Mouse (Mus musculus) urinary bladder, postnatal 14 days (tissue): ENCODE data around the gene Ncln.

Experiments
- DNase-seq: peaks from one replicate; pipeline ENCODE4 v3.0.0; 2021; ENCODE audit warnings: low spot score

The Ncln gene

GRCm38 (mm10) chr10:81513798-81514197 is 17.6 kb upstream of the Ncln start:
- DNase-seq, result no peak

DNA sequence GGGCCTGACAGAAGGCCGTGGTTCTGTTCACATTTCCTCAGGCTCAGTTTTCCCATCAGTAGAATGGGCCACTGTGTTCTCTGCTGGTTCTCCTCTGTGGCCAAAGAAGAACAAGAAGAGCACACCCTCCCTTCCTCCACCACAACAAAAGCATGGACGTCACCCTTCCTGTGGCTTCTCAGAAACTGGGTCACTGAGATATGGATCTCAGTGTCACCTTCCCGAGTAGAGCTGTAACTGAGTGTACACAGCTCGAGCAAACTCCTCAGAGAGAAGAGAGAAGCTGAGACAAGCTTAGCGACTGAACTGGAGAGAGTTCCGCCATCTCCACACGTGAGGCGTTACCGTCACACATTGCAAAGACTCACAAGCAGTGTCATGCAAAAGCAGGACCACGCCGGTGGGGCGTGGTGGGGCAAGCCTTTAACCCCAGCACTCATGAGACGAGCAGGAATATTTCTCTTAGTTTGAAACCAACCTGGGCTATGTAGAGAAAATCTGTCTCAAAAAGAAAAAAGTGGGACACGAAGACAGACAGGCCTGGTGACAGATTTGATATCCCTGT is 14.1 kb upstream of the Ncln start:
- DNase-seq, result no peak

DNA sequence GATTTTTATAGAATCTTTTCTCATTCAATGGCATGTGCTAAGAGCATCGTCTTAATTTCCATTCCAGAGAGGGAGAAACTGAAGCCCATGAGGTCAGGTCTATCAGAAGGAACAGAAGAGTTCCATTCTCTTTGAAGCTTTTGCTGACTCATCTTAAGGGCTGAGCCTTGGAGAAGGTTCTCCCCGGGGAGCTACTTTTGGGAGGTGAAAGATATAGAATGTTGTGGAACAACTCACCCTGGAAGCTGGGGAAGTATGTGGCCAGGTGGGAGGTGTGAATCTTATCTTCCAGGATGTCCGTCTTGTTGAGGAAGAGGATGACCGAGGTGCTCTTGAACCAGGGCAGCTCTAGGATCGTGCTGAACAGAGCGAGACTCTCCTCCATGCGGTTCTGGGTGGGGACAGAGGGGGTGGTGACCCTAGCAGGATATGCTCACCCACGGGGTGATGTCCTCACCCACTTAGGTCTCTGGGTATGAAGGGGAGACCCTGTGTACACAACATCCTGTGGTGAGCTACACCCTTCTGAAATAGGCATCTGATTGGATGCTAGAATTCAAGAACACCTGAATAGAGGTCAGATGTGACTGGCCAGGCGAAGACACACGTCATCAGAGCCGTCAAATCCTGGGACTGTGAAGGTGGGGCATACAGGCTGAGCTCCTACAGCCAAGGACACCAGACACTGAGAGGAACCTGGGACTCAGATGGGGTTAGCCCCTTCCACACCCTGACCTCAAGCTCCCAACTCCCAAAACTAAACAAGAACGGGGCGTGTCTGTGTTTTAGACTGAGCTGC is 11.7 kb upstream of the Ncln start:
- DNase-seq, result no peak

DNA sequence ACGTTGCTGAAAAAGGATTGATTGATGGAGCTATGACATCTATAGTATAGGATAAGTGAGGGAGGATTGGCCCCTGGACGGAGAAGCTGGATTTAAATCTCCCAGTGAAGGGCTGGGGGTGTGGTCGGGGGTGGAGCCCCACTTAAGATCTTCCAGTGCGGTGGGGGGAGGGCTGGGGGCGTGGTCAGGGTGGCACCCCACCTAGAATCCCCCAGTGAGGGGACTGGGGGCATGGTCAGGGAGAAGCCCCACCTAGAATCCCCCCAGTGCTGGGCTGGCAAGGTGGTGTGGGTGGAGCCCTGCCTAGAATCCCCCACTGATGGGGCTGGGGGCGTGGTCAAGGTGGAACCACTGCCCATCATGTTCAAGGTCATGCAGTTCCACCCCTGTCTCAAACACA is 10.9 kb upstream of the Ncln start:
- DNase-seq, result no peak

GRCm38 (mm10) chr10:81505016-81505664 is 8.9 kb upstream of the Ncln start:
- no peak for DNase-seq

DNA sequence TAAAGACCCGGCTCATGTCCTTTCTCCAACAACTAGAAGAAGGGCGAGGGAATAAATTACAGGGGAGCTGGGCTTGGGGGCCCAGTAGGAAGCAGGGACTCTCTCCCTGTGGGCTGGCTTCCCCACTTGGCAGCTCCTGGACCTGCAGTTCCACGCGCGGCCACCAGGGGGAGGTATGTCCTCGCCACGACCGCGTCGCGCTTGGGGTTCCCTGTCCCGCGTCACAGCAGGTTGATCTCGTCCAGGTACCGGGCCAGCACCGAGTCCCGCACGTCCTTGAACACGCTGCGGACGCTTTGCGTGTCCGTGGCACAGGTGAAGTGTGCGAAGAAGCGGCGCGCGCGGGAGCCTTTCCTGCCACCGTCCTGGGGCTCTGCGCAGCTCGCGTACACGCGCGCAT is 6.5 kb upstream of the Ncln start:
- DNase-seq, result peak; percentile 90

DNA sequence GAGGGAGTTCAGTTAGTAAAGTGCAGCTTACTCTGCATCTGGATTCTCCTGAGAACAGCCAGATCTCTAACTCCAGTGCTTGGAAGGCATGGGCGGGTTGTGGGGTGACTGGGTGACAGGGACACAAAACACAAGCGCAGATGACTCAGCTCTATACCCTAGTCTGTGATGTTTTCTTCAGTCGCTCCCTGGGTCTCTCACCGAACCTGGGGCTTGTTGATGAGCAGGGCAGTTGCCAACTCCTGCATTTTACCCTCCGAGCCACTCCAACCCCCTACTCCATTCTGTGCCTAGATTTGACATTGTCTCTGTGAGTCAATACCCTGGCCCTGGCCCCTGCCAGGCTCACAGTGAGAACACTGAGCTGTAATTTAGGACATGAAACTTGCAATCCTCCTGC is 5.7 kb upstream of the Ncln start:
- no peak for DNase-seq

DNA sequence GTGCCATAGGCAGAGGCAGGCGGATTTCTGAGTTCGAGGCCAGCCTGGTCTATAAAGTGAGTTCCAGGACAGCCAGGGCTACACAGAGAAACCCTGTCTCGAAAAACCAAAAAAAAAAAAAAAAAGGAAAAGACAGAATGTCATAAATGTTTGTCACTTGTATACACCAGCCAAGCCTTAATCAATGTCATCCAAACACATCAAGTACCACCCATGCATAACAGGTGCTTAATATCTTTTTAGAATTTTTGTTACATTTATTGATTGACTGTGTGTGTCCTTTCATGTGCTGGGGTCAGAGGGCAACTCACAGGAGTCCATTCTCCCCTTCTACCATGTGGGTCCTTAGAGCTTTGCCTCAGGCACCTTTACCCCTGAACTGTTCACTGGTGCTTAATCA is 3.8 kb upstream of the Ncln start, which contains the start of gene S1pr4:
S1pr4 (minus strand) TSS at position 101 of the 400 bp plus-strand sequence.
- DNase-seq, result no peak

DNA sequence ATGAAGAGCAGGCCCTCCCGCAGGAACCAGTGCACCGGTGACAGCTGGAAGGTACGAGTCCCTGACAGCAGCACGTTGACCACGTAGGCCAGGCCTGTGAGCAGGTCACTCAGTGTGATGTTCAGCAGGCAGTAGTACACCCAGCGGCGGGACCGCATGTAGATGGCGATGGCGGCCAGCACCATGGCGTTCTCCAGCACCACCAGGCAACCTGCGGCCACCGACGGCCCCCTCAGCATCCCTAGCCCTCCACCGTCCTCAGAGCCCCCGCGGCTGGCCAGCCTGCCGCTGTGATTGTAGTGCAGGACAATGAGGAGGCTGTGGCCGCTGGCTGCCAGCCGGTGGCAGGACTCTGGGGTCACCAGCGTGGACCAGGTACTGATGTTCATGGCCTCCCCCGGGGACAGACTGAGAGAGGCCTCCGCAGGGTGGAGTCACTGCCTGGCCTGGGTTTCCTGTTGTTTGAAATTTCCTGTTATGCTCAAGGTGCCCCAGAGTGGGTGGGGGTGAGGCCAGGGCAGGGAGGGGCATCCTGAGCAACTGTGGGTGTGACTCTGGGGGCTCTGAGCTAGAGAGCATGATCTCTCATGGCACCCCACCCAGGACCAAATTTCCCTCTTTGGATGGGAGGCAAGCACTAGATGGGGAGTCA is 3.2 kb upstream of the Ncln start:
- no peak for DNase-seq

DNA sequence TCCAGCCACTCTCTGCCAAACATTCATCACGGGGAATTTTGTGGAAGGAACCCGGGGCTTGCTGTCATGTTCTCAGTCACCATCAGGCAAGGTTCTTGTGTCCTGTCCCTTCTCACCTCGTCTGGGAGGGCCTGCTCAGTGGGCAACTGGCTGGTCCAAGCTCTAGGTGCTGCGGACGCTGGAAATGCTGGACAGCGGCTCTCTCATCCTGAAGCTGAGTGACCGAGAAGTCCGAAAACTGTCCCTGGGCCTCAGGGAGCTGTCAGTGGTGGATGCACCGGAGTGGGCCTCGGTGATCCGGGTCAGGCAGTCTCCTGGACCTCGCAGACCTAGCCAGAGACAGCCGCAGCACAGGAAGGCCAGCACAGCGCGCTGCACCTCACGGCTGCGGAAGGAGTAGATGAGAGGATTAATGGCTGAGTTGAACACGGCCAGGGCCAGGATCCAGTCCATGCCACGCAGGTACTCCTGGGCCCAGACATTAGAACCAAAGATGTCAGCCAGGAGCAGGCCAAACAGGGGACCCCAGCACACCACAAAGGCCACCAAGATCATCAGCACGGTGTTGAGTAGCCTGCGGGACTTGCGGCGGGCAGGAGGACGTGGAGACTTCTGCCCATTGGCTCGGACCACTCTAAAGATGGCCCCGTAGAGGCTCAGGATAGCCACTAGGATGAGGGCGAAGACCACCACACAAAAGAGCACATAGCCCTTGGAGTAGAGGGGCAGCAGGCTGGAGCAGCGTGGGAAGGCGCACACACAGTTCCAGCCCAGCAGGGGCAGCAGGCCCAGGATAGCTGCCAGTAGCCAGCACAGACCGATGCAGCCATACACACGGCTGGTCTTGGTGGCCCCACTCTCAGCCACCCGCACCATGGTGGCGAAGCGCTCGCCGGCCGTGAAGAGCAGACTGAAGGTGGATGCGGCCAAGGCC is 2.4 kb upstream of the Ncln start:
- DNase-seq, result no peak

- DNase-seq, result no peak
Measured at GRCm38 (mm10) chr10:81497401-81498270, 1.4 kb upstream of the Ncln start.

DNA sequence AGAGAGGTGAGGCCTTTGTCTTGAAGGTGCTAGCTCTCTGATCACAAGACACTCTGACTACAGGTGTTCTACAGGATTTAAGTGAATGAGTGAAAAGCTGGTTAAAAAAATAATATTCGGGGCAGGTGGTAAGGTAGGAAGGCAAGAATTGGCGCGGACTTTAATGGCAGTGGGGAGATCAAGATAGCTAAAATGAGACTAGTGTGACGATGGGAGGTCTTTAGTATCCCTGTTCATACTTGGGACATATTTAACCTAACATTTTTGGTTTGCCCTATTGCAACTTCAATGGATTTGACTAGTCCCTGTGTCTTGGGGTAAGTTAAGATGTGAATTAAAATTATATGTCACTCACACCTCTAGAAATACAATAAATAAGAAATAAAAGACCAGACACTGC is 777 bp upstream of the Ncln start:
- no peak for DNase-seq

- no peak for DNase-seq
Measured at GRCm38 (mm10) chr10:81495616-81496263, 452 bp downstream of the Ncln start.

GRCm38 (mm10) chr10:81495151-81495550 is 1.0 kb downstream of the Ncln start:
- no peak for DNase-seq

DNA sequence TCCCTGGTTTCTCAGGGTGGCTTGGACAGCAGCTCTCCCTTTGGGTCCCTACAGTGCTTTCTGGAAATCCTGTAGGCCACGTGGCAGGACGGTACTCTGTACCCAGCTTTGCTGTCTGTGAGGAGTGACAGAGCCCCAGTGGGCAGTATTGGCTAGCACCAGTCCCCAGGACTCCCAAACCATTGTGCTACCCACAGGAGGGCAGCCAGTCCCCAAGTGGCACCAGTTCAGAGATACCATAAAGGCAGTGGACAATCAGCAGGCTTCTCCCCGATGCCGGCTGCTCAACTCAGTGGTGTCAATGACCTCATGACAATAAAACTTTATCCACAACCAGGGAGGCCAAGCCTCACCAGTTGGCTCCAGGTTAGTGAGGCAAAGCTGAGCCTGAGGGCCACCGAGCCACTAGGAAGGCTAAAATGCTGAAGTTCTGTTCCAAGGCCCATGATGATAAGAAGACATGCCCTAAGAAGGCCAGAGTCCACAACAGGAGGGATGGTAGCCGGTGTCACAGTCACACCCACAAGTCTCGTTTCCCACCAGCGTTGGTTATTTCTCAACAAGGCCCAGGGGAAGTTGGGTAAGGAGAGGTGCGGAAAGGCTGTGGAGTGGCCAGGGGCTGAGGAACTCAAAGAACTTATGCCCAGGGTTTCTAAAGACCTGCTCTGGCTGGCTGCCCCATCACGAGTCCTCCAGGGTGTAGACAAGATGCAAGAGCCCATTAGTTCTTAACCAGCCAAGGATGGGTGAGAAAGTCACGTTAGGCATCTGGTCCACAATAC is 1.7 kb downstream of the Ncln start:
- DNase-seq, result no peak

DNA sequence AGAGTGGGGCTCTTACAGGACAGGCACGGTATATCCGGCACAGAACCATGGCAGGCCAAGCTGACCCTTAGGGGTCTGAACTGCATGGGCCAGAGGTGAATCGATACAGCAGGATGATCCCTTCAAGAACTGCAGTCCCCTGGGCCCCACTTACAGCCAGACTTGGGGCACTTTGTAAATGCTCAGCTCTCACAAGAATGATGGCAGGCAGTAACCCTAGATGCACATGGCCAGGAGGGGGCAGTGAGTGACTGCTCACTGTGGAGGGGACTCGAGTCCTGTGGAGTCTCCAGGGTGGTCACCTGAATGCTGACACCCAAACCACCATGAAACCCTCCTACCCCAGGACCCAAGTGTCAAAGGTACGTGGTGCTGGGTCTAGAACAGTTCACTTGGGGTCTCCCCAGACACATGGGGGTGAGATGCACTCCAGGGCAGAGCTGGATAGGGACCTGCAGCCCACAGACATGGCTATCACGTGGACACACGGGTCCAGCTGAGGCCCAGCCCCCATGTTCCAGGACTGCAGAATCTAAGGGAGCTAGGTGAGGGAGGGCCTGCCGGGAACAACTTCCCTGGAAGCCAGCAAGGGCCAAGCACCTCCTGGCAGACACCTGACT is 2.5 kb downstream of the Ncln start:
- DNase-seq, result no peak

DNA sequence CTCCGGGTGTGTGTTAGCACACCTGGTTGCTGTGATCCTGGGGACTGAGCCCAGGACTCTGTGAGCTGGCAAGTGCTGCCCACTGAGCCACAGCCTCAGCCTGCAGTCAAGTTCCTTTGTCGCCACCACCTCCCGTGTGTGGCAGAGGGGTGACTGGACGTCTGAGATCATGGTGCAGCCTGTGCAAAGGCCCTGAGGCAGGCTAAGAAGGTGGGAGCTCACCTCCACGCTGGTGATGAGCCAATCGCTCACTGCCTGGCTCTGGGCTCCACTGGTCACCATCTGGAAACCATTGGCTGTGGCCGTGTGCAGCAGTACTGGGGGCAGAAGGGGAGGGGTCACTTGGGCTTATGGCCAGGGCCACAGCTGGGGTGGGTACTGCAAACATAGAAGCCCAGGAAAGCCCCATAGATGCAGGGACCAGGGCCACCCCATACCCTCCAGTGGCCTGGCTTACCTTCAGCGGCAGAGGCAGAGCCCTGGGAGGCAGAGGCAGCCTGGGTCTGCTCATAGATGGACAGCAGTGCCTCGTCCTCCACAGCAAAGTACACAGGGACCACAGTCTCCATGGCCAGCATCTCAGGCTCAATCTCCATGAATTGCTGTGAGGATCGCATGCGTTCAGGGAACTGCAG is 3.5 kb downstream of the Ncln start:
- DNase-seq, result no peak

- DNase-seq, result no peak
Measured at GRCm38 (mm10) chr10:81491018-81491417, 5.2 kb downstream of the Ncln start.
